Mouse (Mus musculus): ENCODE data around the gene 4930564D02Rik. TPM values are rescaled to one million over a fixed set of nuclear protein-coding genes. Genes with fewer than 3 reads are reported as not detected.

Gene 4930564D02Rik
- polyA plus RNA-seq, 1 experiment from 2014 or later = not detected

GRCm38 (mm10) chr3:105036281-105036847 is 30.3 kb upstream of the 4930564D02Rik start:
- Histone ChIP-seq H3K27me3 (replicated peaks; ENCODE audit: insufficient read depth, low read length) (no peaks in the 10 kb centered on the region), H3K27ac (ENCODE audit: low read length) (peak overlapping the region; percentile 38), H3K36me3 (ENCODE audit: insufficient read depth, low read length) (peaks cover 12% of the 10 kb centered on the region), H3K4me2 (replicated peaks; ENCODE audit: low read depth, low read length) (no peak overlapping the region), H3K4me3 (ENCODE audit: low read depth, low read length) (no peak overlapping the region), H3K4me1 (ENCODE audit: insufficient read depth, low read depth, low read length) (peaks cover 14% of the 10 kb centered on the region; the same call in 1 of the 2 replicates), H3K9me3 (ENCODE audit: low read length) (no peaks in the 10 kb centered on the region), H3K9ac (replicated peaks; ENCODE audit: low read depth) (no peak overlapping the region)
- WGBS = 54% methylated on average over 10 of the region's 10 CpGs
- peak; percentile 56 for ATAC-seq
- DNase-seq (ENCODE audit: low spot score) = peak; percentile 50
- TF ChIP-seq CTCF (IDR thresholded peaks at IDR 0.05) = no peak
- peak; percentile 43; the same call in 1 of the 2 replicates for TF ChIP-seq EP300 (IDR thresholded peaks at IDR 0.05)

GRCm38 (mm10) chr3:105037240-105037770 is 29.3 kb upstream of the 4930564D02Rik start:
- H3K9me3 ChIP-seq (ENCODE audit: low read length) = no peaks in the 10 kb centered on the region
- no peak for ATAC-seq
- 80% methylated on average over 6 of the region's 6 CpGs for WGBS
- peaks cover 21% of the 10 kb centered on the region; the same call in 1 of the 2 replicates for H3K4me1 ChIP-seq (ENCODE audit: insufficient read depth, low read depth, low read length)
- H3K36me3 ChIP-seq (ENCODE audit: insufficient read depth, low read length) = peaks cover 7% of the 10 kb centered on the region; the same call in 1 of the 2 replicates
- TF ChIP-seq EP300 (IDR thresholded peaks at IDR 0.05) = peak; percentile 13; the same call in 1 of the 2 replicates
- no peak for TF ChIP-seq CTCF (IDR thresholded peaks at IDR 0.05)
- H3K4me2 ChIP-seq (replicated peaks; ENCODE audit: low read depth, low read length) = no peak overlapping the region
- H3K27ac ChIP-seq (ENCODE audit: low read length) = peak overlapping the region; percentile 38; the same call in 1 of the 2 replicates
- H3K4me3 ChIP-seq (ENCODE audit: low read depth, low read length) = no peak overlapping the region
- H3K27me3 ChIP-seq (replicated peaks; ENCODE audit: insufficient read depth, low read length) = no peaks in the 10 kb centered on the region
- no peak for DNase-seq (ENCODE audit: low spot score)
- no peak overlapping the region for H3K9ac ChIP-seq (replicated peaks; ENCODE audit: low read depth)

- ATAC-seq (peak; percentile 33; the same call in 1 of the 2 replicates), DNase-seq (ENCODE audit: low spot score) (no peak)
- Histone ChIP-seq H3K4me1 (ENCODE audit: insufficient read depth, low read depth, low read length) (peaks cover 36% of the 10 kb centered on the region; the same call in 1 of the 2 replicates), H3K9ac (replicated peaks; ENCODE audit: low read depth) (no peak overlapping the region), H3K27me3 (replicated peaks; ENCODE audit: insufficient read depth, low read length) (no peaks in the 10 kb centered on the region), H3K36me3 (ENCODE audit: insufficient read depth, low read length) (peaks cover 7% of the 10 kb centered on the region; the same call in 1 of the 2 replicates), H3K27ac (ENCODE audit: low read length) (peak overlapping the region; percentile 35; the same call in 1 of the 2 replicates), H3K4me3 (ENCODE audit: low read depth, low read length) (no peak overlapping the region), H3K4me2 (replicated peaks; ENCODE audit: low read depth, low read length) (no peak overlapping the region), H3K9me3 (ENCODE audit: low read length) (no peaks in the 10 kb centered on the region)
- TF ChIP-seq CTCF (IDR thresholded peaks at IDR 0.05) = no peak
- TF ChIP-seq EP300 (IDR thresholded peaks at IDR 0.05) = no peak
- 32% methylated on average over 8 of the region's 8 CpGs for WGBS
Observed at GRCm38 (mm10) chr3:105040002-105040401, 26.6 kb upstream of the 4930564D02Rik start.

- no peak for ATAC-seq
- Histone ChIP-seq H3K4me3 (ENCODE audit: low read depth, low read length) (no peak overlapping the region), H3K27ac (ENCODE audit: low read length) (peak overlapping the region; percentile 14; the same call in 1 of the 2 replicates), H3K4me1 (ENCODE audit: insufficient read depth, low read depth, low read length) (peaks cover 34% of the 10 kb centered on the region; the same call in 1 of the 2 replicates), H3K9me3 (ENCODE audit: low read length) (no peaks in the 10 kb centered on the region), H3K27me3 (replicated peaks; ENCODE audit: insufficient read depth, low read length) (no peaks in the 10 kb centered on the region), H3K4me2 (replicated peaks; ENCODE audit: low read depth, low read length) (no peak overlapping the region), H3K9ac (replicated peaks; ENCODE audit: low read depth) (no peak overlapping the region), H3K36me3 (ENCODE audit: insufficient read depth, low read length) (peaks cover 2% of the 10 kb centered on the region; the same call in 1 of the 2 replicates)
- WGBS = 87% methylated on average over 9 of the region's 9 CpGs
- no peak for DNase-seq (ENCODE audit: low spot score)
- no peak for TF ChIP-seq EP300 (IDR thresholded peaks at IDR 0.05)
- TF ChIP-seq CTCF (IDR thresholded peaks at IDR 0.05) = no peak
Observed at GRCm38 (mm10) chr3:105040983-105041625, 25.5 kb upstream of the 4930564D02Rik start.

- ATAC-seq = no peak
- TF ChIP-seq EP300 (IDR thresholded peaks at IDR 0.05) (no peak), CTCF (IDR thresholded peaks at IDR 0.05) (peak; percentile 18; the same call in 1 of the 2 replicates)
- DNase-seq (ENCODE audit: low spot score) = no peak
- no peak overlapping the region for H3K27ac ChIP-seq (ENCODE audit: low read length)
- H3K4me2 ChIP-seq (replicated peaks; ENCODE audit: low read depth, low read length) = no peak overlapping the region
- H3K9ac ChIP-seq (replicated peaks; ENCODE audit: low read depth) = no peak overlapping the region
- H3K36me3 ChIP-seq (ENCODE audit: insufficient read depth, low read length) = no peaks in the 10 kb centered on the region
- no peaks in the 10 kb centered on the region for H3K9me3 ChIP-seq (ENCODE audit: low read length)
- H3K4me1 ChIP-seq (ENCODE audit: insufficient read depth, low read depth, low read length) = peaks cover 41% of the 10 kb centered on the region; the same call in 1 of the 2 replicates
- H3K27me3 ChIP-seq (replicated peaks; ENCODE audit: insufficient read depth, low read length) = no peaks in the 10 kb centered on the region
- 78% methylated on average over 5 of the region's 5 CpGs for WGBS
- no peak overlapping the region for H3K4me3 ChIP-seq (ENCODE audit: low read depth, low read length)
Observed at GRCm38 (mm10) chr3:105043746-105044145, 22.9 kb upstream of the 4930564D02Rik start.

- no peak overlapping the region for H3K4me3 ChIP-seq (ENCODE audit: low read depth, low read length)
Observed at GRCm38 (mm10) chr3:105046870-105047269, 19.8 kb upstream of the 4930564D02Rik start.

More at GRCm38 (mm10) chr3:105046870-105047269, 19.8 kb upstream of the 4930564D02Rik start:
- no peaks in the 10 kb centered on the region for H3K27me3 ChIP-seq (replicated peaks; ENCODE audit: insufficient read depth, low read length)
- no peak overlapping the region for H3K4me2 ChIP-seq (replicated peaks; ENCODE audit: low read depth, low read length)
- no peaks in the 10 kb centered on the region for H3K9me3 ChIP-seq (ENCODE audit: low read length)
- ATAC-seq (peak; percentile 18; the same call in 1 of the 2 replicates), DNase-seq (ENCODE audit: low spot score) (peak; percentile 80)
- H3K36me3 ChIP-seq (ENCODE audit: insufficient read depth, low read length) = no peaks in the 10 kb centered on the region
- 0 out of 2 replicates have a peak overlapping the region, but pooled peaks have one; percentile 19 for H3K9ac ChIP-seq (replicated peaks; ENCODE audit: low read depth)
- TF ChIP-seq CTCF (IDR thresholded peaks at IDR 0.05) (no peak), EP300 (IDR thresholded peaks at IDR 0.05) (peak; percentile 64)
- H3K4me1 ChIP-seq (ENCODE audit: insufficient read depth, low read depth, low read length) = peaks cover 36% of the 10 kb centered on the region; the same call in 1 of the 2 replicates
- 50% methylated on average over 5 of the region's 5 CpGs for WGBS
- peak overlapping the region; percentile 58 for H3K27ac ChIP-seq (ENCODE audit: low read length)
